Mouse (Mus musculus): ENCODE results near the gene Eda.

- no peak for TF ChIP-seq CTCF (IDR thresholded peaks at IDR 0.05; ENCODE audit: low read depth)
- TF ChIP-seq EP300 (IDR thresholded peaks at IDR 0.05; ENCODE audit: low read depth): no peak
Observed at GRCm38 (mm10) chrX:100394223-100394861, 418.9 kb downstream of the Eda start.
